Mouse (Mus musculus) myocyte (in vitro differentiated cells): ENCODE data around the gene Nomo1. TPM values are rescaled to one million over a fixed set of nuclear protein-coding genes. Genes with fewer than 3 reads are reported as not detected.
A peak's percentile ranks its signal among the peaks of the same experiment; 100 is the strongest.

ENCODE experiments used
- H3K27me3 ChIP-seq: one replicate; pipeline ENCODE4 v1.6.1; 2011; ENCODE audit not compliant: control insufficient read depth, insufficient read depth, insufficient read length
- H3K36me3 ChIP-seq: one replicate; pipeline ENCODE4 v1.6.1; 2011; ENCODE audit not compliant: control insufficient read depth, insufficient read depth
- H3K4me2 ChIP-seq: one replicate; pipeline ENCODE4 v1.6.1; 2011; ENCODE audit warnings: low read depth, control low read depth
- H3K4me3 ChIP-seq: one replicate; pipeline ENCODE4 v1.5.1; 2011; ENCODE audit warnings: mild to moderate bottlenecking, control low read depth, moderate library complexity
- H3K79me2 ChIP-seq: one replicate; pipeline ENCODE4 v1.6.1; 2011; ENCODE audit not compliant: control insufficient read depth, insufficient read depth
- H3ac ChIP-seq: one replicate; pipeline ENCODE4 v1.6.1; 2011; ENCODE audit not compliant: control insufficient read depth, insufficient read length
- CEBPB ChIP-seq: IDR thresholded peaks from 2 replicates; pipeline ENCODE4 v1.6.1; 2011; ENCODE audit warnings: mild to moderate bottlenecking, moderate library complexity; ENCODE audit not compliant: poor library complexity, insufficient read depth, severe bottlenecking
- E2F4 ChIP-seq: IDR thresholded peaks from one replicate; pipeline ENCODE4 v1.6.1; 2011; ENCODE audit warnings: mild to moderate bottlenecking, control low read depth, moderate library complexity; ENCODE audit not compliant: insufficient read depth
- MAX ChIP-seq: IDR thresholded peaks from one replicate; pipeline ENCODE4 v1.6.1; 2011; ENCODE audit warnings: low read depth, mild to moderate bottlenecking, control low read depth
- MYOD1 ChIP-seq, 3 experiments: IDR thresholded peaks; one replicate each; pipeline ENCODE4 v1.6.1; 2011; ENCODE audit warnings: control low read depth in 2 of 3, low read depth in 2 of 3, mild to moderate bottlenecking in 2 of 3, moderate library complexity in 1 of 3; ENCODE audit not compliant: insufficient read length in 2 of 3, control insufficient read depth in 1 of 3
- MYOG ChIP-seq, 3 experiments: IDR thresholded peaks; one replicate each; pipeline ENCODE4 v1.6.1; 2011; ENCODE audit warnings: control low read depth in 2 of 3, low read depth in 2 of 3, mild to moderate bottlenecking in 2 of 3; ENCODE audit not compliant: insufficient read length in 2 of 3, control insufficient read depth in 1 of 3, insufficient read depth in 1 of 3
- POLR2A ChIP-seq: IDR thresholded peaks from one replicate; pipeline ENCODE4 v1.6.1; 2011; ENCODE audit warnings: low read depth, mild to moderate bottlenecking, control low read depth, moderate library complexity; ENCODE audit not compliant: insufficient read length
- POLR2AphosphoS2 ChIP-seq: IDR thresholded peaks from one replicate; pipeline ENCODE4 v1.6.1; 2011; ENCODE audit warnings: low read depth, control low read depth; ENCODE audit not compliant: insufficient read length
- REST ChIP-seq: IDR thresholded peaks from one replicate; pipeline ENCODE4 v1.6.1; 2011; ENCODE audit warnings: mild to moderate bottlenecking, control low read depth, moderate library complexity; ENCODE audit not compliant: insufficient read depth, insufficient read length
- SRF ChIP-seq: IDR thresholded peaks from one replicate; pipeline ENCODE4 v1.6.1; 2011; ENCODE audit warnings: low read depth; ENCODE audit not compliant: control insufficient read depth, insufficient read length
- TCF12 ChIP-seq: IDR thresholded peaks from one replicate; pipeline ENCODE4 v1.6.1; 2011; ENCODE audit warnings: mild to moderate bottlenecking, control low read depth; ENCODE audit not compliant: poor library complexity, insufficient read depth, severe bottlenecking
- TCF3 ChIP-seq: IDR thresholded peaks from one replicate; pipeline ENCODE4 v1.6.1; 2011; ENCODE audit warnings: low read depth, control low read depth; ENCODE audit not compliant: insufficient read length
- USF1 ChIP-seq: IDR thresholded peaks from one replicate; pipeline ENCODE4 v1.6.1; 2011; ENCODE audit warnings: low read depth, mild to moderate bottlenecking, control low read depth, moderate library complexity
- polyA plus RNA-seq: library from polyadenylated mRNA; unstranded; fragments of >200 nt; fragmentation: generic; extraction: Trizol; gene quantifications from one replicate; pipeline ENCODE4 v1.2.1, GENCODE M21; 2012; ENCODE audit warnings: missing spikeins

The Nomo1 gene
- polyA plus RNA-seq, 1 experiment = 79.2 TPM

DNA sequence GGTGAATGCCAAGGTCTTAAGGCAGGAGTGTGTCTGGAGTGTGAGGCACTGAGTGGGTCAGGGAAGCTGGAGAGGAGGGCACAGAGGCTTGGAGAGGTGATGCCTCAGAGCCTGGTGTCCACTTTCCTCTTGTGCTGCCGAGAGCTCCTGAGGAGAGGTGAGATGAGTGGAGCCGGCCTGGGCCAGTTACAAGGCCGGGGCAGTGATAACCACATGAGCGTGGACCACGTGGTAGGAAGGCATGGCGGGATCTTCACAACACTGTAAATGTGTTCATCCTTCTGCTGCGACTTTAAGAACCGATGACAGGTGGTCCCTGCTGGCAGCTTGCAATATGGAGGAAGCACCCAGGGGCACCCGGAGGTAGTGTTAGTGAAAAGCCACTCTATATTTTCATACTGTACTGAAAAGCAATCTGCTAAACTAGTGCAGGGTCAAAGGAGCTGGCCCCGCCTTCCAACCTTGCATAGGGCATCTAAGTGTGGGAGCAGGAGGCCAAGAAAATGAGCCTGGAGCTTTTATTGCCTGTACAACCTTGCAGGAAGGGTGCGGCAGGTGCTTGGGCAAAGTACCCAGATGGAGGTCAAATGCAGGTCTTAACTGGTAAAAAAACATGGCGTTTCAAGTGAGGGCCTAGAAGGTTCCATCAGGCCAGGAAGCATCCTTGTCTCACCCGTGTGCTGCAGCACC lies 14.5 kb downstream of the Nomo1 start:
- Histone ChIP-seq H3K79me2 (no peaks in the 10 kb centered on the region), H3K27me3 (no peaks in the 10 kb centered on the region), H3K4me3 (no peak overlapping the region), H3ac (no peak overlapping the region), H3K36me3 (peaks cover 3% of the 10 kb centered on the region), H3K4me2 (no peak overlapping the region)
- TF ChIP-seq TCF12 (no peak), MAX (no peak), REST (no peak), E2F4 (no peak), SRF (no peak), USF1 (no peak), POLR2A (no peak), MYOG (IDR thresholded peaks at IDR 0.05; ENCODE audit: control insufficient read depth in 1 of 3, insufficient read depth in 1 of 3, insufficient read length in 2 of 3, low read depth in 2 of 3) (no peak), POLR2AphosphoS2 (no peak), MYOD1 (IDR thresholded peaks at IDR 0.05; ENCODE audit: control insufficient read depth in 1 of 3, insufficient read length in 2 of 3, low read depth in 2 of 3) (no peak)

- Histone ChIP-seq H3K79me2 (no peaks in the 10 kb centered on the region), H3ac (no peak overlapping the region), H3K27me3 (no peaks in the 10 kb centered on the region), H3K4me3 (no peak overlapping the region), H3K4me2 (no peak overlapping the region), H3K36me3 (no peaks in the 10 kb centered on the region)
- TF ChIP-seq SRF (no peak), TCF12 (no peak), MYOG (IDR thresholded peaks at IDR 0.05; ENCODE audit: control insufficient read depth in 1 of 3, insufficient read depth in 1 of 3, insufficient read length in 2 of 3, low read depth in 2 of 3) (no peak), CEBPB (no peak), USF1 (no peak), MAX (no peak), REST (no peak)
These were observed 16.5 kb downstream of the Nomo1 start for GRCm38 (mm10) chr7:46049981-46050380.

DNA sequence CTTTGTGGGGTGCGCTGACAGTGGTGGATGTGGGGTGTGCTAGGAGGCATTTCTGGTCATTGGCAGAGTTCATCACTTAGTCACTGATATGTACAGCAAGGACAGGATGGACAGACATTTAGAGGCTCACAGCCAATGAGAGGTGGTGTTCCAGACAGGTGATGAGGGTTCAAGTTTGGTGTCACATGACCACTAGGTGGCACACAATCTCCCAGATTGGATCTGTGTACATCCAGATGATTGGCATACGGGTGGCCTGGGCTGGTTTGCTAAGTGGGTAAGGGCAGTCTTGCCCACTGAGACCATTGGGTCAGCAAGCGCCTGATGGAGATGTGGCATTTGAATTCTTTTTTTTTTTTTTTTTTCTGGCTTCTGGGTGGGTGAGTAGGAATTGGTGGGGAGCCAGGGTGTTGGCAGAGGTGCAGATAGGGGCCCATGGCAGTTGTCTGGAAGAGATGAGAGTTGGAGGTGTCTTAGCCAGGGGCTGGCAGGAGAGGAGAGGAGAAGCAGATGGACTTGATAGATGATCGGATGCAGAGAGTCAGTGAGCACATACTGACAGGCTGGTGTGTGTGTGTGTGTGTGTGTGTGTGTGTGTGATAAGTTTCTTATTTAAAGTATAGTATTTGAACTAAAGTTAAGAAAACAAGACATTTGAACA lies 18.8 kb downstream of the Nomo1 start:
- Histone ChIP-seq H3K27me3 (no peaks in the 10 kb centered on the region), H3K36me3 (no peaks in the 10 kb centered on the region), H3K4me3 (no peak overlapping the region), H3K4me2 (no peak overlapping the region), H3K79me2 (no peaks in the 10 kb centered on the region), H3ac (no peak overlapping the region)
- TF ChIP-seq CEBPB = no peak
- TF ChIP-seq TCF3 = no peak
- peak in 1 of 3 experiments; percentile 4 for TF ChIP-seq MYOD1 (IDR thresholded peaks at IDR 0.05; ENCODE audit: control insufficient read depth in 1 of 3, insufficient read length in 2 of 3, low read depth in 2 of 3)
- no peak for TF ChIP-seq TCF12
- TF ChIP-seq USF1 = no peak

GRCm38 (mm10) chr7:46053566-46053965 lies 20.1 kb downstream of the Nomo1 start:
- H3K4me3 ChIP-seq = no peak overlapping the region
- no peak overlapping the region for H3K4me2 ChIP-seq
- no peaks in the 10 kb centered on the region for H3K79me2 ChIP-seq
- TF ChIP-seq REST = no peak
- TF ChIP-seq USF1 = no peak
- no peak for TF ChIP-seq TCF3
- TF ChIP-seq MYOG (IDR thresholded peaks at IDR 0.05; ENCODE audit: control insufficient read depth in 1 of 3, insufficient read depth in 1 of 3, insufficient read length in 2 of 3, low read depth in 2 of 3) = no peak
- TF ChIP-seq E2F4 = no peak
- H3ac ChIP-seq = no peak overlapping the region
- no peaks in the 10 kb centered on the region for H3K36me3 ChIP-seq
- H3K27me3 ChIP-seq = no peaks in the 10 kb centered on the region

DNA sequence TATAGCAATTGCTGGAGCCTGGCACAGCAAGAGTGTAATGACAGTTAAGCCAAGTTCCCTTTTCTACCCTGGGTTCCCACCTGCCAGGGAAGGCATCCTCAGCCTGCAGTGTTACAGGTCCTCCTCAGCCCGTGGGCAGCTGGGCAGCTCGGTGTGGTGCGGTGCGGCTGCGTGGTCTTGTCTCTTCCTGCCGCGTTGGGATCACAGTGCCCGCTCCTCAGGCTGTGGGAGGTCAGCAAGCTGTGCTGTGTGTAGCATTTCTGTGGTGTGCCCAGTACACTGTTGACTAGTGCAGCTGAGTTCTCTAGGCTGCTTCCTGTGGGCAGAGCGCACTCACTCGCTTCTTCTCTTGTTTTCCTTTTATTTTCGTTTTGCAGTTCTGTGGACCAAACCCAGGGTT lies 25.4 kb downstream of the Nomo1 start:
- no peaks in the 10 kb centered on the region for H3K27me3 ChIP-seq
- peaks cover 10% of the 10 kb centered on the region for H3K36me3 ChIP-seq
- H3ac ChIP-seq = no peak overlapping the region
- H3K4me2 ChIP-seq = no peak overlapping the region
- no peak overlapping the region for H3K4me3 ChIP-seq
- no peaks in the 10 kb centered on the region for H3K79me2 ChIP-seq
- no peak for TF ChIP-seq POLR2AphosphoS2
- TF ChIP-seq TCF3 = no peak
- TF ChIP-seq SRF = no peak
- no peak for TF ChIP-seq TCF12
